Comparison of ENCODE assay signal across 8 mouse cellular contexts in genomic region chr3:107037536-107038155, GRCm38 (mm10). TPM values are rescaled to one million over a fixed set of nuclear protein-coding genes. Genes with fewer than 3 reads are reported as not detected.
DNase-seq lines count a peak whose midpoint lies in the region; ATAC-seq lines count a peak whose summit lies in the region.

No protein-coding gene starts in this region.

- no peak for DNase-seq in lung, adult 18-20 months
- no peak for DNase-seq in embryonic facial prominence, embryonic 14.5 days (ENCODE audit: low spot score)
- DNase-seq in intestine, embryonic 14.5 days (ENCODE audit: low spot score): no peak
- DNase-seq in thymus, postnatal 36 days: peak; percentile 41 to 46
- DNase-seq in gastrocnemius, adult 18-20 months (ENCODE audit: low spot score): no peak
- DNase-seq in embryo, embryonic 10 days (ENCODE audit: low spot score): no peak

- H3K27me3 ChIP-seq in lung, embryonic 15.5 days: peaks cover 18% of the 10 kb centered on the region
- H3K27me3 ChIP-seq in embryonic facial prominence, embryonic 14.5 days (replicated peaks; ENCODE audit: control insufficient read depth, insufficient read depth, low read length): peaks cover 14% of the 10 kb centered on the region
- peaks cover 17% of the 10 kb centered on the region for H3K27me3 ChIP-seq in intestine, embryonic 14.5 days (replicated peaks; ENCODE audit: control insufficient read depth, insufficient read depth, low read length)
- peaks cover 12% of the 10 kb centered on the region for H3K27me3 ChIP-seq in midbrain, embryonic 12.5 days

- no peak for ATAC-seq in lung, embryonic 15.5 days (ENCODE audit: borderline replicate concordance, extremely low read depth, low FRiP score, low TSS enrichment)
- ATAC-seq in embryonic facial prominence, embryonic 14.5 days (ENCODE audit: low read depth): no peak
- no peak for ATAC-seq in intestine, embryonic 14.5 days (replicated peaks; ENCODE audit: low FRiP score, low TSS enrichment, low read depth)
- no peak for ATAC-seq in midbrain, embryonic 12.5 days (ENCODE audit: low FRiP score, low read depth)

- no peaks in the 10 kb centered on the region for H3K36me3 ChIP-seq in lung, embryonic 15.5 days
- H3K36me3 ChIP-seq in embryonic facial prominence, embryonic 14.5 days (ENCODE audit: control insufficient read depth, insufficient read depth, low read length): no peaks in the 10 kb centered on the region
- H3K36me3 ChIP-seq in intestine, embryonic 14.5 days (ENCODE audit: control insufficient read depth, insufficient read depth, low read length): no peaks in the 10 kb centered on the region
- H3K36me3 ChIP-seq in midbrain, embryonic 12.5 days: no peaks in the 10 kb centered on the region

- no peak overlapping the region for H3K9ac ChIP-seq in lung, embryonic 15.5 days
- H3K9ac ChIP-seq in embryonic facial prominence, embryonic 14.5 days (ENCODE audit: low read depth, low read length): no peak overlapping the region
- no peak overlapping the region for H3K9ac ChIP-seq in intestine, embryonic 14.5 days (ENCODE audit: low read length)
- no peak overlapping the region for H3K9ac ChIP-seq in midbrain, embryonic 12.5 days (replicated peaks)

- H3K9me3 ChIP-seq in lung, embryonic 15.5 days: no peaks in the 10 kb centered on the region
- no peaks in the 10 kb centered on the region for H3K9me3 ChIP-seq in embryonic facial prominence, embryonic 14.5 days (ENCODE audit: control insufficient read depth, low read length)
- no peaks in the 10 kb centered on the region for H3K9me3 ChIP-seq in intestine, embryonic 14.5 days (ENCODE audit: control insufficient read depth, low read length)
- no peaks in the 10 kb centered on the region for H3K9me3 ChIP-seq in midbrain, embryonic 12.5 days

- peak overlapping the region; percentile 63 for H3K4me3 ChIP-seq in lung, embryonic 15.5 days
- peak overlapping the region; percentile 75; the same call in 1 of the 2 replicates for H3K4me3 ChIP-seq in embryonic facial prominence, embryonic 14.5 days (ENCODE audit: low read depth, low read length)
- H3K4me3 ChIP-seq in intestine, embryonic 14.5 days (ENCODE audit: low read depth, low read length): peak overlapping the region; percentile 58; the same call in 1 of the 2 replicates
- peak overlapping the region; percentile 79 for H3K4me3 ChIP-seq in midbrain, embryonic 12.5 days

- peaks cover 30% of the 10 kb centered on the region for H3K4me1 ChIP-seq in lung, embryonic 15.5 days
- no peaks in the 10 kb centered on the region; the same call in none of the 2 replicates for H3K4me1 ChIP-seq in embryonic facial prominence, embryonic 14.5 days (ENCODE audit: control insufficient read depth, insufficient read depth, low read length)
- H3K4me1 ChIP-seq in intestine, embryonic 14.5 days (replicated peaks; ENCODE audit: control insufficient read depth, insufficient read depth, low read length): no peaks in the 10 kb centered on the region
- peaks cover 56% of the 10 kb centered on the region for H3K4me1 ChIP-seq in midbrain, embryonic 12.5 days

- peak overlapping the region; percentile 98 for H3K4me2 ChIP-seq in lung, embryonic 15.5 days
- H3K4me2 ChIP-seq in embryonic facial prominence, embryonic 14.5 days (ENCODE audit: low read depth, low read length): peak overlapping the region; percentile 98; the same call in 1 of the 2 replicates
- H3K4me2 ChIP-seq in intestine, embryonic 14.5 days (ENCODE audit: low read length): peak overlapping the region; percentile 93; the same call in 1 of the 2 replicates
- peak overlapping the region; percentile 88 for H3K4me2 ChIP-seq in midbrain, embryonic 12.5 days (replicated peaks)

- H3K27ac ChIP-seq in lung, embryonic 15.5 days: no peak overlapping the region
- H3K27ac ChIP-seq in embryonic facial prominence, embryonic 14.5 days (replicated peaks; ENCODE audit: low read depth, low read length): no peak overlapping the region
- no peak overlapping the region for H3K27ac ChIP-seq in intestine, embryonic 14.5 days (ENCODE audit: low read depth)
- no peak overlapping the region for H3K27ac ChIP-seq in midbrain, embryonic 12.5 days (replicated peaks)

- 72% methylated on average over 16 of the region's 16 CpGs for WGBS in lung, embryonic 15.5 days
- 82% methylated on average over 16 of the region's 16 CpGs for WGBS in embryonic facial prominence, embryonic 14.5 days
- 85% methylated on average over 16 of the region's 16 CpGs for WGBS in intestine, embryonic 14.5 days
- 78% methylated on average over 16 of the region's 16 CpGs for WGBS in midbrain, embryonic 12.5 days

RNA-seq across cellular contexts. Expression of gene Kcna3, which starts 1.7 kb away (rescaled TPM):
- polyA plus RNA-seq in lung, embryonic 15.5 days (2015; fragmentation: Nextera tagmentation; extraction: Ambion mirVana): 3.0 and 3.5 TPM in 2 replicates
- 1.0 and 1.2 TPM in 2 replicates for polyA plus RNA-seq in embryonic facial prominence, embryonic 14.5 days (2014; fragmentation: Nextera tagmentation; extraction: Ambion mirVana)
- 1.4 and 1.7 TPM in 2 replicates for polyA plus RNA-seq in intestine, embryonic 14.5 days (2014; fragmentation: Nextera tagmentation; extraction: Ambion mirVana)
- polyA plus RNA-seq in midbrain, embryonic 12.5 days (2016; fragmentation: Nextera tagmentation; extraction: Ambion mirVana): 8.9 and 10.1 TPM in 2 replicates
- total RNA-seq in gastrocnemius, adult 18-20 months (2021): under 1 TPM in 1 of 2 experiments, not detected in 1; 0.12 TPM

Comparison
In these comparisons a context has a peak if more than half of its experiments do, and no peak if none do; other contexts are left out.
1. DNase-seq: peak in thymus, postnatal 36 days (2 of 2); none in lung, adult 18-20 months (0 of 2), embryonic facial prominence, embryonic 14.5 days (single experiment), intestine, embryonic 14.5 days (single experiment), gastrocnemius, adult 18-20 months (single experiment) and embryo, embryonic 10 days (single experiment).
2. Peak in every context shown above with its lines, with median percentiles within 50 percentile points of each other: H3K4me2 ChIP-seq and H3K4me3 ChIP-seq.